Mouse (Mus musculus) embryonic fibroblast, embryonic 13.5 days (primary cell): ENCODE results near the gene AI481877. TPM values are rescaled to one million over a fixed set of nuclear protein-coding genes. Genes with fewer than 3 reads are reported as not detected.
A peak's percentile ranks its signal among the peaks of the same experiment; 100 is the strongest.
"Not testable (repeated sequence)": the region's sequence is repeated elsewhere in the genome, so short reads cannot be mapped to it uniquely, and the experiment has no call there.

ENCODE experiments used
- H3K27ac ChIP-seq: 2 replicates; pipeline ENCODE4 v1.5.1; 2012; ENCODE audit warnings: low read length, control low read depth, inconsistent platforms; ENCODE audit not compliant: insufficient read depth
- H3K4me1 ChIP-seq: 2 replicates; pipeline ENCODE4 v1.6.1; 2011; ENCODE audit warnings: low read length; ENCODE audit not compliant: control insufficient read depth, insufficient read depth
- H3K4me3 ChIP-seq: 2 replicates; pipeline ENCODE4 v1.5.1; 2011; ENCODE audit warnings: mild to moderate bottlenecking, control low read depth, low read length; ENCODE audit not compliant: insufficient read depth
- CTCF ChIP-seq: IDR thresholded peaks from 2 replicates; pipeline ENCODE4 v1.5.1; 2011; ENCODE audit warnings: mild to moderate bottlenecking, control low read depth, low read length, moderate library complexity, borderline replicate concordance; ENCODE audit not compliant: insufficient read depth
- POLR2A ChIP-seq: IDR thresholded peaks from 2 replicates; pipeline ENCODE4 v1.6.1; 2011; ENCODE audit warnings: low read depth, mild to moderate bottlenecking, control low read depth, low read length, moderate library complexity
- polyA plus RNA-seq: library from polyadenylated mRNA; stranded (reverse); fragments of >200 nt; gene quantifications from 2 replicates; pipeline ENCODE4 v1.2.4, GENCODE M21; 2011; ENCODE audit warnings: low read depth; ENCODE audit not compliant: missing spikeins, insufficient read length

AI481877 gene
- not detected in 2 replicates for polyA plus RNA-seq

GRCm38 (mm10) chr4:59138507-59139033, at the start of gene AI481877:
Gene AI481877 (minus strand): TSS chr4:59138983.
- H3K4me3 ChIP-seq, H3K4me1 ChIP-seq, H3K27ac ChIP-seq: not testable (repeated sequence)

GRCm38 (mm10) chr4:59188474-59188801, 49.7 kb upstream of the AI481877 start:
- TF ChIP-seq CTCF (no peak), POLR2A (no peak)
- Histone ChIP-seq H3K4me3 (peak overlapping the region; percentile 45), H3K4me1 (peaks cover 2% of the 10 kb centered on the region; the same call in 1 of the 2 replicates), H3K27ac (peak overlapping the region; percentile 89)

GRCm38 (mm10) chr4:59187289-59187688, 48.5 kb upstream of the AI481877 start:
- TF ChIP-seq CTCF (no peak), POLR2A (no peak)
- no peak overlapping the region for H3K27ac ChIP-seq
- no peak overlapping the region for H3K4me3 ChIP-seq
- H3K4me1 ChIP-seq, result peaks cover 2% of the 10 kb centered on the region; the same call in 1 of the 2 replicates

GRCm38 (mm10) chr4:59185671-59186070, 46.9 kb upstream of the AI481877 start:
- Histone ChIP-seq H3K4me1 (peaks cover 2% of the 10 kb centered on the region; the same call in 1 of the 2 replicates), H3K4me3 (no peak overlapping the region), H3K27ac (no peak overlapping the region)
- TF ChIP-seq CTCF (no peak), POLR2A (no peak)

GRCm38 (mm10) chr4:59181320-59182271, 42.8 kb upstream of the AI481877 start:
- Histone ChIP-seq H3K4me1 (no peaks in the 10 kb centered on the region), H3K27ac (no peak overlapping the region), H3K4me3 (no peak overlapping the region)
- TF ChIP-seq POLR2A, result no peak
- no peak for TF ChIP-seq CTCF

GRCm38 (mm10) chr4:59177566-59177965, 38.8 kb upstream of the AI481877 start:
- Histone ChIP-seq H3K4me3 (no peak overlapping the region), H3K27ac (no peak overlapping the region), H3K4me1 (no peaks in the 10 kb centered on the region)
- TF ChIP-seq POLR2A, result no peak
- TF ChIP-seq CTCF, result no peak

- no peak for TF ChIP-seq CTCF
- no peak for TF ChIP-seq POLR2A
Observed at GRCm38 (mm10) chr4:59175929-59176328, 37.1 kb upstream of the AI481877 start.

GRCm38 (mm10) chr4:59175003-59175402, 36.2 kb upstream of the AI481877 start:
- Histone ChIP-seq H3K4me1 (no peaks in the 10 kb centered on the region), H3K27ac (no peak overlapping the region), H3K4me3 (no peak overlapping the region)
- no peak for TF ChIP-seq POLR2A
- TF ChIP-seq CTCF, result no peak

More at GRCm38 (mm10) chr4:59175929-59176328, 37.1 kb upstream of the AI481877 start:
- no peak overlapping the region for H3K27ac ChIP-seq
- H3K4me3 ChIP-seq, result no peak overlapping the region
- H3K4me1 ChIP-seq, result no peaks in the 10 kb centered on the region

GRCm38 (mm10) chr4:59173181-59173922, 34.6 kb upstream of the AI481877 start:
- no peak for TF ChIP-seq POLR2A
- Histone ChIP-seq H3K4me1 (no peaks in the 10 kb centered on the region), H3K4me3 (no peak overlapping the region), H3K27ac (no peak overlapping the region)

GRCm38 (mm10) chr4:59172616-59173015, 33.8 kb upstream of the AI481877 start:
- Histone ChIP-seq H3K27ac (no peak overlapping the region), H3K4me1 (no peaks in the 10 kb centered on the region), H3K4me3 (no peak overlapping the region)
- no peak for TF ChIP-seq POLR2A
- no peak for TF ChIP-seq CTCF
